Mouse (Mus musculus): ENCODE measurements around the gene Myh14. TPM values are rescaled to one million over a fixed set of nuclear protein-coding genes. Genes with fewer than 3 reads are reported as not detected.
"Not testable (repeated sequence)": the region's sequence is repeated elsewhere in the genome, so short reads cannot be mapped to it uniquely, and the experiment has no call there.

The Myh14 gene
- total RNA-seq (2021): 10 to 100 TPM; 11.8 to 14.3 TPM

- peak; percentile 92 for DNase-seq
Measured at GRCm38 (mm10) chr7:44670803-44671202, at the start of gene Myh14. Gene Myh14, minus strand, starts transcription at chr7:44670843.

- DNase-seq: no peak
Measured at GRCm38 (mm10) chr7:44709881-44710280, 39.2 kb upstream of the Myh14 start.

GRCm38 (mm10) chr7:44708574-44708973 lies 37.9 kb upstream of the Myh14 start, which contains the start of gene Izumo2:
Gene Izumo2, plus strand, starts transcription at chr7:44708742.
- DNase-seq: no peak

GRCm38 (mm10) chr7:44708093-44708492 lies 37.5 kb upstream of the Myh14 start:
- not testable (repeated sequence) for DNase-seq

- DNase-seq: no peak
Measured at GRCm38 (mm10) chr7:44707169-44707675, 36.6 kb upstream of the Myh14 start.

- no peak for DNase-seq
Measured at GRCm38 (mm10) chr7:44706322-44706721, 35.7 kb upstream of the Myh14 start.

GRCm38 (mm10) chr7:44705086-44705485 lies 34.4 kb upstream of the Myh14 start:
- no peak for DNase-seq

- peak; percentile 57 for DNase-seq
Measured at GRCm38 (mm10) chr7:44704363-44704762, 33.7 kb upstream of the Myh14 start.

- DNase-seq: no peak
Measured at GRCm38 (mm10) chr7:44702985-44703384, 32.3 kb upstream of the Myh14 start.

- DNase-seq: peak; percentile 50
Measured at GRCm38 (mm10) chr7:44701921-44702320, 31.3 kb upstream of the Myh14 start.

GRCm38 (mm10) chr7:44697980-44698379 lies 27.3 kb upstream of the Myh14 start:
- DNase-seq: no peak

- peak; percentile 87 for DNase-seq
Measured at GRCm38 (mm10) chr7:44697191-44697710, 26.6 kb upstream of the Myh14 start.

- no peak for DNase-seq
Measured at GRCm38 (mm10) chr7:44695223-44695622, 24.6 kb upstream of the Myh14 start.

- DNase-seq: no peak
Measured at GRCm38 (mm10) chr7:44693427-44694175, 23.0 kb upstream of the Myh14 start.

GRCm38 (mm10) chr7:44689331-44689730 lies 18.7 kb upstream of the Myh14 start:
- DNase-seq: no peak

- no peak for DNase-seq
Measured at GRCm38 (mm10) chr7:44688890-44689289, 18.2 kb upstream of the Myh14 start.

- DNase-seq: peak; percentile 76
Measured at GRCm38 (mm10) chr7:44685531-44686402, 15.1 kb upstream of the Myh14 start.

- peak; percentile 51 for DNase-seq
Measured at GRCm38 (mm10) chr7:44683656-44684055, 13.0 kb upstream of the Myh14 start.

- DNase-seq: peak; percentile 63
Measured at GRCm38 (mm10) chr7:44676611-44677010, 6.0 kb upstream of the Myh14 start.

GRCm38 (mm10) chr7:44676126-44676525 lies 5.5 kb upstream of the Myh14 start:
- no peak for DNase-seq

GRCm38 (mm10) chr7:44675171-44675570 lies 4.5 kb upstream of the Myh14 start:
- no peak for DNase-seq

- no peak for DNase-seq
Measured at GRCm38 (mm10) chr7:44674511-44674910, 3.9 kb upstream of the Myh14 start.

- DNase-seq: no peak
Measured at GRCm38 (mm10) chr7:44672193-44672592, 1.6 kb upstream of the Myh14 start.
